Mouse (Mus musculus) neural tube, embryonic 14.5 days (tissue): ENCODE results near the gene Kcne3. TPM values are rescaled to one million over a fixed set of nuclear protein-coding genes. Genes with fewer than 3 reads are reported as not detected.

Experiments used
- ATAC-seq: fragments of 200-750 bp; cut with Nextera tagmentation; 2 replicates; pipeline ENCODE4 v1.8.0; 2017; ENCODE audit warnings: low read depth, mild to moderate bottlenecking, moderate TSS enrichment, moderate library complexity
- H3K27ac ChIP-seq: fragments of 300-500 bp; sonication (generic); 2 replicates; pipeline ENCODE4 v1.5.1; 2014; ENCODE audit warnings: low read depth, mild to moderate bottlenecking, control low read depth, low read length, moderate library complexity, mixed read lengths
- H3K27me3 ChIP-seq: fragments of 300-500 bp; sonication (generic); 2 replicates; pipeline ENCODE4 v1.6.1; 2014; ENCODE audit warnings: low read length; ENCODE audit not compliant: control insufficient read depth, insufficient read depth
- H3K36me3 ChIP-seq: fragments of 300-500 bp; sonication (generic); 2 replicates; pipeline ENCODE4 v1.6.1; 2014; ENCODE audit warnings: low read length, mixed read lengths; ENCODE audit not compliant: control insufficient read depth, insufficient read depth
- H3K4me1 ChIP-seq: fragments of 300-500 bp; sonication (generic); 2 replicates; pipeline ENCODE4 v1.6.1; 2014; ENCODE audit warnings: low read length; ENCODE audit not compliant: control insufficient read depth, insufficient read depth
- H3K4me2 ChIP-seq: fragments of 300-500 bp; sonication (generic); 2 replicates; pipeline ENCODE4 v1.6.1; 2014; ENCODE audit warnings: mild to moderate bottlenecking, low read depth, low read length, control low read depth
- H3K4me3 ChIP-seq: fragments of 300-500 bp; sonication (generic); 2 replicates; pipeline ENCODE4 v1.5.1; 2014; ENCODE audit warnings: low read depth, low read length, control low read depth, mixed read lengths
- H3K9ac ChIP-seq: fragments of 300-500 bp; sonication (generic); replicated peaks from 2 replicates; pipeline ENCODE4 v1.6.1; 2014; ENCODE audit warnings: low read depth, mild to moderate bottlenecking, control low read depth, low read length, mixed read lengths
- H3K9me3 ChIP-seq: fragments of 300-500 bp; sonication (generic); 2 replicates; pipeline ENCODE4 v1.6.1; 2016; ENCODE audit warnings: low read length; ENCODE audit not compliant: control insufficient read depth
- WGBS: fragments of 180-500 bp; shearing (Covaris S2); extraction: QIAGEN DNeasy Blood & Tissue Kit; methylation state at CpG from one replicate; pipeline ENCODE4 v1.1.7; 2014; 5-methylcytosine and 5-hydroxymethylcytosine counted together
- polyA plus RNA-seq: library from polyadenylated mRNA; unstranded; fragments of >200 nt; fragmentation: Nextera tagmentation; extraction: Ambion mirVana; gene quantifications from 2 replicates; pipeline ENCODE4 v1.2.1, GENCODE M21; 2014

Kcne3 gene
- polyA plus RNA-seq, 1 experiment from 2014 or later = 0.62 TPM

- no peaks in the 10 kb centered on the region for H3K36me3 ChIP-seq
- peak; percentile 66; the same call in 1 of the 2 replicates for ATAC-seq
- no peak overlapping the region for H3K4me2 ChIP-seq
- 7% methylated on average over 4 of the region's 4 CpGs for WGBS
- H3K9ac ChIP-seq = no peak overlapping the region
- H3K9me3 ChIP-seq = no peaks in the 10 kb centered on the region
- H3K4me3 ChIP-seq = no peak overlapping the region
- H3K27ac ChIP-seq = no peak overlapping the region
- H3K27me3 ChIP-seq = no peaks in the 10 kb centered on the region
- no peaks in the 10 kb centered on the region for H3K4me1 ChIP-seq
Observed at GRCm38 (mm10) chr7:100190778-100191177, 14.5 kb downstream of the Kcne3 start.

DNA sequence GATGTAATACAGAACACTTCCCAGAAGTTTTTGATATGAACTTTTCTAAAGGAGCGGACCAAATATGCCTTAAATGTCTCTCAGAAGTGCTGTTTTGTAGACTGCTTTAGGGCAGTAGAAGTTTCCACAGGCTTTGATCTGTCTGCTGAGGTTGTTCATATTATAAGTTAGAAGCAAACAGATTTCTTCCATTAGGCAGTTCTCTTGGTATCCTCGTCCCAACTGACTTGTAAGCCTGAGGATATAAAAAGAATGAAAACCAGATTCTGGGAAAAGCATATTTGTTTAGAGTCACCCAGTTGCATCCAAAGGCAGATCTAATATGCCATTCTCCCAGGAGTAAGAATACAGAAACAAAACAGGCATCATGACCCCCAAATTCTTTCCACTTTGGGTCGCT is 24.9 kb downstream of the Kcne3 start:
- Histone ChIP-seq H3K9ac (no peak overlapping the region), H3K27me3 (no peaks in the 10 kb centered on the region), H3K4me1 (no peaks in the 10 kb centered on the region), H3K27ac (no peak overlapping the region), H3K9me3 (no peaks in the 10 kb centered on the region), H3K4me3 (no peak overlapping the region), H3K4me2 (no peak overlapping the region), H3K36me3 (no peaks in the 10 kb centered on the region)
- ATAC-seq = no peak
- WGBS = 90% methylated on average over 3 of the region's 3 CpGs

GRCm38 (mm10) chr7:100203616-100204015 is 27.3 kb downstream of the Kcne3 start:
- H3K4me1 ChIP-seq = no peaks in the 10 kb centered on the region
- WGBS = 68% methylated on average over 3 of the region's 3 CpGs
- no peak overlapping the region for H3K9ac ChIP-seq
- H3K9me3 ChIP-seq = no peaks in the 10 kb centered on the region
- no peaks in the 10 kb centered on the region for H3K27me3 ChIP-seq
- no peaks in the 10 kb centered on the region for H3K36me3 ChIP-seq
- H3K4me3 ChIP-seq = no peak overlapping the region
- ATAC-seq = no peak
- H3K27ac ChIP-seq = no peak overlapping the region
- H3K4me2 ChIP-seq = no peak overlapping the region

DNA sequence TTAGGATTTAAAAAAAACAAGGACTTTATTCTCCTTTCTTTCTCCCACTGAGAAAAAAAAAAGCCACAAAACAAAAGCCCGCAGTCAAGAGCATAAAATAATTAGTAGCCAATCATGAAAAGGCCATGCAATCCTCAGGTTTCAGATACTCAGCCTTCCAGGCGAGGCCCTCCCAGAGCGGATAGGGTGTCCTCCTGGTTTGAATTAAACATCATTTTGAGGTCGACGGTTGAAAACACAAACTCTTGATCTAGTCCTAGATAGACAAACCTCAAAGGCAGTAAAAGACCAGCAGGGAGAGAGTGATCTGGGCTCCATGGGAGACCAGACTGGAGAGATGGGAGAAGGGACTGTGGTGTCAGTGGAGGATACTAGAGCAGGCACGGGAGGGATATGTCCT is 28.6 kb downstream of the Kcne3 start:
- H3K27ac ChIP-seq = no peak overlapping the region

GRCm38 (mm10) chr7:100206144-100206543 is 29.8 kb downstream of the Kcne3 start:
- Histone ChIP-seq H3K36me3 (no peaks in the 10 kb centered on the region), H3K9ac (no peak overlapping the region), H3K4me2 (no peak overlapping the region), H3K4me1 (no peaks in the 10 kb centered on the region), H3K9me3 (no peaks in the 10 kb centered on the region), H3K27ac (no peak overlapping the region), H3K27me3 (no peaks in the 10 kb centered on the region), H3K4me3 (no peak overlapping the region)
- 88% methylated on average over 2 of the region's 2 CpGs for WGBS
- ATAC-seq = no peak

More for the DNA sequence above, 28.6 kb downstream of the Kcne3 start:
- no peak for ATAC-seq
- H3K36me3 ChIP-seq = no peaks in the 10 kb centered on the region
- H3K4me1 ChIP-seq = no peaks in the 10 kb centered on the region
- H3K9me3 ChIP-seq = no peaks in the 10 kb centered on the region
- no peak overlapping the region for H3K4me3 ChIP-seq
- 67% methylated on average over 6 of the region's 6 CpGs for WGBS
- H3K27me3 ChIP-seq = no peaks in the 10 kb centered on the region
- no peak overlapping the region for H3K9ac ChIP-seq
- H3K4me2 ChIP-seq = no peak overlapping the region

DNA sequence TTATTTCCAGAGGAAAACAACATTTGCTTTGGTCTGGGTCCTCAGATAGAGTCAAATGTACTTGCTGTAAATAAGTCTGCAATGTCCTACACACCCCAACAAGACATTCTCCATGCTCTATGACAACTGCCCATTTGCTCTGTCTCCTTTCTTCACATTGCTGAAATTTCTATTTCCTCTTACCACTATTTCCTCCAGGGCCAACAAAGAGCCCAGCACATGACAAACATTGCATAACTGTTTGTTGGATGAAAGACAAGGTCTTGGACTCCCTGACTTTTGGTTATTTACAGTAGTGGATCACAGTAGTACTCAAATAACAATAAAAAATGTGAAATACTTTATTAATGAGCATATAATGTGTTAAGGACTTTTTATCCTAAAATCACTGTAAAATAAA is 31.6 kb downstream of the Kcne3 start:
- Histone ChIP-seq H3K4me1 (no peaks in the 10 kb centered on the region), H3K27ac (no peak overlapping the region), H3K4me2 (no peak overlapping the region), H3K9me3 (no peaks in the 10 kb centered on the region), H3K27me3 (no peaks in the 10 kb centered on the region), H3K36me3 (no peaks in the 10 kb centered on the region), H3K9ac (no peak overlapping the region), H3K4me3 (no peak overlapping the region)
- no peak for ATAC-seq

GRCm38 (mm10) chr7:100214310-100214709 is 38.0 kb downstream of the Kcne3 start:
- Histone ChIP-seq H3K9ac (no peak overlapping the region), H3K4me1 (peaks cover 7% of the 10 kb centered on the region; the same call in 1 of the 2 replicates), H3K36me3 (no peaks in the 10 kb centered on the region), H3K27me3 (no peaks in the 10 kb centered on the region), H3K4me2 (no peak overlapping the region), H3K9me3 (no peaks in the 10 kb centered on the region), H3K27ac (no peak overlapping the region), H3K4me3 (no peak overlapping the region)
- no peak for ATAC-seq
- WGBS = 74% methylated on average over 4 of the region's 4 CpGs

DNA sequence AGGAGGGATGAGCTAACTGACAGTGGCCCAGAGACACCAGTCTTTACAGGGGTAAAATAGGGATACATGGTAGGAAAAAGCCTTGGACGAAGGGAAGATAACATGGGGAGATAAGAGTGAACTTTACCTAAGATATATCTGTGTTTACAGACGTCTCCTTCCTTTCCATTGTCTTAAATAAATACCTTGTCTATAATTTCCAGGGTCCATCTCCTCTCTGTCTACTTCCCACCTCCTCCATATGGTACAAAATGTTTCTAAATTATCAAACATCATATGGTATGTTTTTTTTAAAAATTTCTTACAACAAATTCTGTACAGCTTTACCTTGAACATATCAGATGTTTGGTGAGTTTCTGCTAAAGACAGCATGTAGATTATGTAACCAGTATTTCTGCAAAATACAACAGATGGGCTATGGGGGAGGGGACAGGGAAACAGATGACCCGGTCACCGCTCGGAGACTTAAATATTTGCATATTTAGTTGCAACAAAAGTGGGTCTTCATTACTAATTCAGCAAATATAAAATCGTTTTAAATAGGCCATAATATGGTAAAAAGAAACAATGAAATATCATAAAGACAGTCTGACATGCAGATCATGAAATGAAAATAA is 38.9 kb downstream of the Kcne3 start:
- ATAC-seq = no peak
- H3K27ac ChIP-seq = no peak overlapping the region
- no peaks in the 10 kb centered on the region for H3K27me3 ChIP-seq
- H3K9me3 ChIP-seq = no peaks in the 10 kb centered on the region
- no peaks in the 10 kb centered on the region for H3K36me3 ChIP-seq
- 35% methylated on average over 6 of the region's 6 CpGs for WGBS
- no peak overlapping the region for H3K4me2 ChIP-seq
- peaks cover 7% of the 10 kb centered on the region; the same call in 1 of the 2 replicates for H3K4me1 ChIP-seq
- no peak overlapping the region for H3K4me3 ChIP-seq
- no peak overlapping the region for H3K9ac ChIP-seq

GRCm38 (mm10) chr7:100215976-100216375 is 39.7 kb downstream of the Kcne3 start:
- Histone ChIP-seq H3K27me3 (no peaks in the 10 kb centered on the region), H3K4me2 (peak overlapping the region; percentile 30), H3K36me3 (no peaks in the 10 kb centered on the region), H3K4me3 (no peak overlapping the region), H3K4me1 (peaks cover 7% of the 10 kb centered on the region; the same call in 1 of the 2 replicates), H3K9me3 (no peaks in the 10 kb centered on the region), H3K9ac (no peak overlapping the region), H3K27ac (no peak overlapping the region; the same call in 1 of the 2 replicates)
- no peak for ATAC-seq
- 12% methylated on average over 10 of the region's 10 CpGs for WGBS
